8 mouse cellular contexts compared by ENCODE assay signal in genomic region chr14:20661661-20662331, GRCm38 (mm10). TPM values are rescaled to one million over a fixed set of nuclear protein-coding genes. Genes with fewer than 3 reads are reported as not detected.
DNase-seq lines count a peak whose midpoint lies in the region; ATAC-seq and TF ChIP-seq lines count a peak whose summit lies in the region.

No protein-coding gene starts in this region.

- no peaks in the 10 kb centered on the region for H3K4me1 ChIP-seq in lung, adult 2 months (ENCODE audit: control insufficient read depth, insufficient read depth, low read length)
- peaks cover 56% of the 10 kb centered on the region for H3K4me1 ChIP-seq in heart, embryonic 13.5 days
- peaks cover 28% of the 10 kb centered on the region for H3K4me1 ChIP-seq in limb, embryonic 10.5 days

- peak; percentile 19 for DNase-seq in lung, adult 2 months
- no peak for DNase-seq in lung, postnatal 25 days (ENCODE audit: low spot score)
- DNase-seq in cerebellum, adult 18-20 months: peak; percentile 23 to 34
- DNase-seq in limb, embryonic 10.5 days (ENCODE audit: low spot score): peak; percentile 59
- DNase-seq in adipocyte (ENCODE audit: low spot score): no peak
- no peak for DNase-seq in frontal cortex, postnatal 10 days (ENCODE audit: low spot score in 2 of 2)

- peak overlapping the region; percentile 91 for H3K4me2 ChIP-seq in heart, embryonic 13.5 days
- H3K4me2 ChIP-seq in myocyte (ENCODE audit: low read depth): peak overlapping the region; percentile 84

- peak overlapping the region; percentile 58 for H3K4me3 ChIP-seq in lung, adult 2 months (replicated peaks; ENCODE audit: extremely low read depth, low read depth, low read length)
- peak overlapping the region; percentile 68 for H3K4me3 ChIP-seq in heart, embryonic 13.5 days
- peak overlapping the region; percentile 76 for H3K4me3 ChIP-seq in limb, embryonic 10.5 days
- peak overlapping the region; percentile 46 for H3K4me3 ChIP-seq in myocyte

- TF ChIP-seq POLR2A in lung, adult 2 months (IDR thresholded peaks at IDR 0.05; ENCODE audit: borderline replicate concordance, extremely low read depth, low read depth, low read length): no peak
- no peak for TF ChIP-seq POLR2A in myocyte (IDR thresholded peaks at IDR 0.05; ENCODE audit: insufficient read length, low read depth)

- no peak for ATAC-seq in heart, embryonic 13.5 days (ENCODE audit: extremely low read depth, insufficient number of reproducible peaks, low FRiP score, low TSS enrichment)

- no peaks in the 10 kb centered on the region for H3K9me3 ChIP-seq in heart, embryonic 13.5 days
- H3K9me3 ChIP-seq in limb, embryonic 10.5 days (replicated peaks): no peaks in the 10 kb centered on the region

- peak overlapping the region; percentile 89 for H3K9ac ChIP-seq in heart, embryonic 13.5 days

- H3K79me2 ChIP-seq in myocyte (ENCODE audit: control insufficient read depth, insufficient read depth): peaks cover 30% of the 10 kb centered on the region

- peak overlapping the region; percentile 98 for H3K27ac ChIP-seq in heart, embryonic 13.5 days (replicated peaks)
- peak overlapping the region; percentile 87 for H3K27ac ChIP-seq in limb, embryonic 10.5 days

- WGBS in lung, adult 2 months: 26% methylated on average over 19 of the region's 19 CpGs
- WGBS in heart, embryonic 13.5 days: 4% methylated on average over 19 of the region's 19 CpGs
- 12% methylated on average over 19 of the region's 19 CpGs for WGBS in limb, embryonic 10.5 days

- H3K36me3 ChIP-seq in heart, embryonic 13.5 days: peaks cover 21% of the 10 kb centered on the region
- no peaks in the 10 kb centered on the region for H3K36me3 ChIP-seq in limb, embryonic 10.5 days
- no peaks in the 10 kb centered on the region for H3K36me3 ChIP-seq in myocyte (ENCODE audit: control insufficient read depth, insufficient read depth)

- peak overlapping the region; percentile 20 for H3ac ChIP-seq in myocyte (ENCODE audit: control insufficient read depth, insufficient read length)

- no peak for TF ChIP-seq CTCF in lung, adult 2 months (IDR thresholded peaks at IDR 0.05; ENCODE audit: insufficient read depth, low read length)

- H3K27me3 ChIP-seq in heart, embryonic 13.5 days (replicated peaks): peaks cover 7% of the 10 kb centered on the region
- peaks cover 38% of the 10 kb centered on the region for H3K27me3 ChIP-seq in limb, embryonic 10.5 days (ENCODE audit: low read depth, poor library complexity, severe bottlenecking)
- H3K27me3 ChIP-seq in myocyte (ENCODE audit: control insufficient read depth, insufficient read depth, insufficient read length): no peaks in the 10 kb centered on the region

TF ChIP-seq in myocyte, 11 proteins besides CTCF, POLR2A, EP300 and RAD21:
- TF ChIP-seq MYOD1 (IDR thresholded peaks at IDR 0.05; ENCODE audit: control insufficient read depth in 1 of 3, insufficient read length in 2 of 3, low read depth in 2 of 3): peak in 1 of 3 experiments; percentile 23
- TF ChIP-seq E2F4 (IDR thresholded peaks at IDR 0.05; ENCODE audit: insufficient read depth): no peak

RNA-seq across cellular contexts. Expression of gene Myoz1, which starts 5.5 kb away (rescaled TPM):
- polyA plus RNA-seq in lung, adult 2 months (2012; rRNA removed): 19.8 TPM in 1 of 2 replicates, not detected in the other
- 14.3 and 19.2 TPM in 2 replicates for polyA plus RNA-seq in heart, embryonic 13.5 days (2015; fragmentation: Nextera tagmentation; extraction: Ambion mirVana)
- 0.86 TPM in 1 of 2 replicates, not detected in the other for polyA plus RNA-seq in limb, embryonic 10.5 days (2016; fragmentation: Nextera tagmentation; extraction: Ambion mirVana)
- polyA plus RNA-seq in myocyte (2012; fragmentation: generic; extraction: Trizol): 8.6 TPM

RNA-seq across cellular contexts. Expression of gene Synpo2l, which starts 6.4 kb away (rescaled TPM):
- 1.5 and 4.3 TPM in 2 replicates for polyA plus RNA-seq in lung, adult 2 months (2012; rRNA removed)
- polyA plus RNA-seq in heart, embryonic 13.5 days (2015; fragmentation: Nextera tagmentation; extraction: Ambion mirVana): 131 and 134 TPM in 2 replicates
- polyA plus RNA-seq in limb, embryonic 10.5 days (2016; fragmentation: Nextera tagmentation; extraction: Ambion mirVana): 0.51 and 1.9 TPM in 2 replicates
- 165 TPM for polyA plus RNA-seq in myocyte (2012; fragmentation: generic; extraction: Trizol)

RNA-seq across cellular contexts. Expression of gene Sec24c, which starts 12.3 kb away (rescaled TPM):
- polyA plus RNA-seq in lung, adult 2 months (2012; rRNA removed): 175 TPM in 2 replicates
- 68.8 and 69.5 TPM in 2 replicates for polyA plus RNA-seq in heart, embryonic 13.5 days (2015; fragmentation: Nextera tagmentation; extraction: Ambion mirVana)
- 113 and 122 TPM in 2 replicates for polyA plus RNA-seq in limb, embryonic 10.5 days (2016; fragmentation: Nextera tagmentation; extraction: Ambion mirVana)
- 68.6 TPM for polyA plus RNA-seq in myocyte (2012; fragmentation: generic; extraction: Trizol)

RNA-seq across cellular contexts. Expression of gene Usp54, which starts 20.9 kb away (rescaled TPM):
- polyA plus RNA-seq in lung, adult 2 months (2012; rRNA removed): 14.9 and 17.6 TPM in 2 replicates
- polyA plus RNA-seq in heart, embryonic 13.5 days (2015; fragmentation: Nextera tagmentation; extraction: Ambion mirVana): 3.9 and 5.5 TPM in 2 replicates
- 13.5 and 16.6 TPM in 2 replicates for polyA plus RNA-seq in limb, embryonic 10.5 days (2016; fragmentation: Nextera tagmentation; extraction: Ambion mirVana)
- 2.6 TPM for polyA plus RNA-seq in myocyte (2012; fragmentation: generic; extraction: Trizol)

RNA-seq across cellular contexts. Expression of gene Fut11, which starts 33.0 kb away (rescaled TPM):
- polyA plus RNA-seq in lung, adult 2 months (2012; rRNA removed): 24.8 and 34.9 TPM in 2 replicates
- polyA plus RNA-seq in heart, embryonic 13.5 days (2015; fragmentation: Nextera tagmentation; extraction: Ambion mirVana): 15.3 and 17.4 TPM in 2 replicates
- polyA plus RNA-seq in limb, embryonic 10.5 days (2016; fragmentation: Nextera tagmentation; extraction: Ambion mirVana): 18.2 and 20.4 TPM in 2 replicates
- 7.2 TPM for polyA plus RNA-seq in myocyte (2012; fragmentation: generic; extraction: Trizol)

Comparison
In these comparisons a context has a peak if more than half of its experiments do, and no peak if none do; other contexts are left out.
1. DNase-seq: peak in lung, adult 2 months (single experiment), cerebellum, adult 18-20 months (2 of 2) and limb, embryonic 10.5 days (single experiment); none in lung, postnatal 25 days (single experiment), adipocyte (single experiment) and frontal cortex, postnatal 10 days (0 of 2).
2. RNA of gene Synpo2l, which starts 6.4 kb away (polyA plus RNA-seq): 165 TPM in myocyte (single experiment) and 131 to 134 TPM in heart, embryonic 13.5 days; 1.5 to 4.3 TPM in lung, adult 2 months and 0.51 to 1.9 TPM in limb, embryonic 10.5 days; every median in the first group is over 10 times any median in the second.
3. Peak in every context shown above with its lines, with median percentiles within 50 percentile points of each other: H3K4me3 ChIP-seq.